Mouse (Mus musculus) forebrain, embryonic 15.5 days (tissue): ENCODE results near the gene Secisbp2. TPM values are rescaled to one million over a fixed set of nuclear protein-coding genes. Genes with fewer than 3 reads are reported as not detected.

Source experiments
- ATAC-seq: fragments of 200-750 bp; cut with Nextera tagmentation; replicated peaks from 2 replicates; pipeline ENCODE4 v1.8.0; 2017; ENCODE audit warnings: mild to moderate bottlenecking, moderate TSS enrichment, moderate library complexity
- H3K27ac ChIP-seq: fragments of 300-500 bp; sonication (generic); replicated peaks from 2 replicates; pipeline ENCODE4 v1.5.1; 2015; ENCODE audit warnings: mild to moderate bottlenecking, inconsistent platforms
- H3K27me3 ChIP-seq: fragments of 300-500 bp; sonication (generic); 2 replicates; pipeline ENCODE4 v1.6.1; 2015; ENCODE audit warnings: inconsistent platforms
- H3K36me3 ChIP-seq: fragments of 300-500 bp; sonication (generic); 2 replicates; pipeline ENCODE4 v1.6.1; 2015; ENCODE audit warnings: mild to moderate bottlenecking, inconsistent platforms
- H3K4me1 ChIP-seq: fragments of 300-500 bp; sonication (generic); 2 replicates; pipeline ENCODE4 v1.6.1; 2015; ENCODE audit warnings: inconsistent platforms
- H3K4me2 ChIP-seq: fragments of 300-500 bp; sonication (generic); replicated peaks from 2 replicates; pipeline ENCODE4 v1.6.1; 2015; ENCODE audit warnings: mild to moderate bottlenecking, inconsistent platforms
- H3K4me3 ChIP-seq: fragments of 300-500 bp; sonication (generic); 2 replicates; pipeline ENCODE4 v1.5.1; 2015; ENCODE audit warnings: mild to moderate bottlenecking, inconsistent platforms
- H3K9ac ChIP-seq: fragments of 300-500 bp; sonication (generic); replicated peaks from 2 replicates; pipeline ENCODE4 v1.6.1; 2015; ENCODE audit warnings: mild to moderate bottlenecking, inconsistent platforms
- H3K9me3 ChIP-seq: fragments of 300-500 bp; sonication (generic); 2 replicates; pipeline ENCODE4 v1.6.1; 2016; ENCODE audit warnings: inconsistent platforms
- WGBS: fragments of 180-500 bp; shearing (Covaris S2); methylation state at CpG from one replicate; pipeline ENCODE4 v1.1.7; 2015; ENCODE audit warnings: mixed read lengths; 5-methylcytosine and 5-hydroxymethylcytosine counted together
- polyA plus RNA-seq: library from polyadenylated mRNA; unstranded; fragments of >200 nt; fragmentation: Nextera tagmentation; extraction: Ambion mirVana; gene quantifications from 2 replicates; pipeline ENCODE4 v1.2.1, GENCODE M21; 2015

The Secisbp2 gene
- polyA plus RNA-seq, 1 experiment from 2014 or later: 33.3 TPM

- 70% methylated on average over 4 of the region's 4 CpGs for WGBS
- Histone ChIP-seq H3K36me3 (peaks cover 73% of the 10 kb centered on the region), H3K27ac (no peak overlapping the region), H3K4me1 (no peaks in the 10 kb centered on the region), H3K9ac (no peak overlapping the region), H3K4me2 (no peak overlapping the region), H3K27me3 (no peaks in the 10 kb centered on the region), H3K9me3 (no peaks in the 10 kb centered on the region), H3K4me3 (no peak overlapping the region)
- ATAC-seq: no peak
Measured at GRCm38 (mm10) chr13:51676641-51677040, 25.1 kb downstream of the Secisbp2 start.

- WGBS: 97% methylated on average over 12 of the region's 12 CpGs
- no peak overlapping the region for H3K4me2 ChIP-seq
- no peak overlapping the region for H3K9ac ChIP-seq
Measured at GRCm38 (mm10) chr13:51677041-51677440, 25.5 kb downstream of the Secisbp2 start.

GRCm38 (mm10) chr13:51677630-51678185, 26.2 kb downstream of the Secisbp2 start:
- WGBS: 85% methylated on average over 7 of the region's 7 CpGs
- H3K4me3 ChIP-seq: no peak overlapping the region
- peak; percentile 36; the same call in 1 of the 2 replicates for ATAC-seq
- H3K9me3 ChIP-seq: no peaks in the 10 kb centered on the region
- no peaks in the 10 kb centered on the region for H3K27me3 ChIP-seq
- H3K4me2 ChIP-seq: no peak overlapping the region
- H3K36me3 ChIP-seq: peaks cover 81% of the 10 kb centered on the region
- no peak overlapping the region for H3K9ac ChIP-seq
- no peak overlapping the region for H3K27ac ChIP-seq
- H3K4me1 ChIP-seq: no peaks in the 10 kb centered on the region

More at GRCm38 (mm10) chr13:51677041-51677440, 25.5 kb downstream of the Secisbp2 start:
- H3K4me1 ChIP-seq: no peaks in the 10 kb centered on the region
- H3K9me3 ChIP-seq: no peaks in the 10 kb centered on the region
- H3K27me3 ChIP-seq: no peaks in the 10 kb centered on the region
- H3K36me3 ChIP-seq: peaks cover 75% of the 10 kb centered on the region
- no peak overlapping the region for H3K27ac ChIP-seq
- no peak overlapping the region for H3K4me3 ChIP-seq
- ATAC-seq: no peak

DNA sequence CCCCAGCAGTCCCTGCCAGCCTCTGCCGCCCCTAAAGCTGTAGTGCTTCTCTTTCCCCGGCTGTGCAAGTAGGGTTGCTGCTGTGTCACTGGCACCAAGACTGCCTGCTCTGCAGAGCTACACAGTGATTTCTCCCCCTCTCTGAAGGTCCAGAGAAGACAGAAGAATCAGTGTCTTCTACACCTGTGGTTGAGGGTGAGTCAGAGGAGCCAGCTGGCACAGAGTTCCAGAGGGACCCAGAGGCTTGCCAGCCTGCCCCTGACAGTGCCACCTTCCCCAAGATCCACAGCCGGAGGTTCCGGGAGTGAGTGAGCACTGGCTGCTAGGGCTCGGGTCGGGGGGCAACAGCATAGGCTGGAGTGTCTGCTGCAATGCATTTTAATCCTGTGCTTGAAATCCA, 27.2 kb downstream of the Secisbp2 start:
- H3K4me2 ChIP-seq: no peak overlapping the region
- no peaks in the 10 kb centered on the region for H3K27me3 ChIP-seq
- no peak for ATAC-seq
- no peak overlapping the region for H3K27ac ChIP-seq
- H3K9me3 ChIP-seq: no peaks in the 10 kb centered on the region
- H3K9ac ChIP-seq: no peak overlapping the region
- 88% methylated on average over 6 of the region's 6 CpGs for WGBS
- H3K4me1 ChIP-seq: no peaks in the 10 kb centered on the region
- no peak overlapping the region for H3K4me3 ChIP-seq
- peaks cover 83% of the 10 kb centered on the region for H3K36me3 ChIP-seq

DNA sequence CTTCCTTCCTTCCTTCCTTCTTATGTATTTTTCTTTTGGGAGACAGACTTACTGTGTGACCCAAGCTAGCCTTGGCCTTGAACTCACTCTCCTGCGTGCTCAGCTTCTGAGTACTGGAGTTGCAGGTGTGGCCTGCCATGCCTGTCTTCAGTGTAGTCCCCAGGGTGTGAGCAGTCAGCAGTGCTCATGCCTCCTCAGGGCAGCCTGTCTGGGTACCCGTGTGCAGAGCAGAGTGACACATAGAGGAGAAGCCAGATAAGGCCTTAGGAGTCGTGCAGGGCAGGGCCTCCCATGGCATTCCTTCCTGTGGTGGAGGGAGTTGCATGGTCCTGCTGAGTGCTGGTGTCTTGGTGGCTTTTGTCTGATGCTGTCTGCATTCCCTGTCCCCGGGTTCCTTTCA, 27.8 kb downstream of the Secisbp2 start:
- no peak overlapping the region for H3K4me3 ChIP-seq
- H3K4me1 ChIP-seq: no peaks in the 10 kb centered on the region
- H3K9ac ChIP-seq: no peak overlapping the region
- peaks cover 80% of the 10 kb centered on the region for H3K36me3 ChIP-seq
- ATAC-seq: no peak
- 85% methylated on average over 4 of the region's 4 CpGs for WGBS
- H3K27me3 ChIP-seq: no peaks in the 10 kb centered on the region
- no peak overlapping the region for H3K27ac ChIP-seq
- H3K9me3 ChIP-seq: no peaks in the 10 kb centered on the region
- H3K4me2 ChIP-seq: no peak overlapping the region

GRCm38 (mm10) chr13:51681076-51681475, 29.6 kb downstream of the Secisbp2 start:
- Histone ChIP-seq H3K4me3 (no peak overlapping the region), H3K4me1 (no peaks in the 10 kb centered on the region), H3K9me3 (no peaks in the 10 kb centered on the region), H3K9ac (no peak overlapping the region), H3K36me3 (peaks cover 77% of the 10 kb centered on the region), H3K4me2 (no peak overlapping the region), H3K27me3 (no peaks in the 10 kb centered on the region), H3K27ac (no peak overlapping the region)
- 94% methylated on average over 5 of the region's 5 CpGs for WGBS
- no peak for ATAC-seq

GRCm38 (mm10) chr13:51681634-51682033, 30.1 kb downstream of the Secisbp2 start:
- H3K9me3 ChIP-seq: no peaks in the 10 kb centered on the region
- peaks cover 77% of the 10 kb centered on the region for H3K36me3 ChIP-seq
- no peak overlapping the region for H3K27ac ChIP-seq
- WGBS: 94% methylated on average over 8 of the region's 8 CpGs
- no peak for ATAC-seq
- H3K4me2 ChIP-seq: no peak overlapping the region
- no peaks in the 10 kb centered on the region for H3K4me1 ChIP-seq
- H3K27me3 ChIP-seq: no peaks in the 10 kb centered on the region
- H3K4me3 ChIP-seq: no peak overlapping the region
- H3K9ac ChIP-seq: no peak overlapping the region

DNA sequence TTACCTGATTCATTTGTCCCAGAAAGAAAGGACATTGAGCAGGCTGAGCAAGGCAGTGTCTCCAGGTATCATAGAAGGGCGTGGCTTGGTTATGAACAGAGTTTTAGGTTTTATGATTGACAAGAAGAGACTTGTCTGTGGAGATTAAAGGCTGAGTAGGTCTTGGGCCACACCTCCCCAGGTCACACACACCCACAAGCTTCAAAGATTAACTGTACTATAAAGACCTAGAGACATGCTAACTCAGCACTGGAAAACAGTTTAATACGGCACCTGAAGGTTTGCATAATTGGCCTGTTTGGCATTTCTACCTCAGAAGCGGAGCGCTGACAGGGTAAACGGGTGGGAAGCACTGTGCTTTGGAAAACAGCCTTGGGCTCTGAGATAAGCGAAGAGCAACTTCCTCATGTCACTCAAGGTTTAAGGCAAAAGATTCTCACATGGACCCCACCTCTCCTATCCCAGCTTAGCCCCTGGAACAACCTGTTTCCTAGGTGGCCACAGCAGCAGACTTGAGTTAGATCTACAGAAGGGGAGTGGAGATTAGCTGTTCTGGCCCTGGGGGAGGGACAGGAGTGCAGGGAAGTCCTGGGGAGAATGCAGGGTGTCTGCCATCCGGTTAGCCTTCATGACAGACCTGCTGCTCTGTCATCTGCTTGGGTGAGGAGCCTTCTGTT, 33.9 kb downstream of the Secisbp2 start:
- peaks cover 61% of the 10 kb centered on the region for H3K36me3 ChIP-seq

DNA sequence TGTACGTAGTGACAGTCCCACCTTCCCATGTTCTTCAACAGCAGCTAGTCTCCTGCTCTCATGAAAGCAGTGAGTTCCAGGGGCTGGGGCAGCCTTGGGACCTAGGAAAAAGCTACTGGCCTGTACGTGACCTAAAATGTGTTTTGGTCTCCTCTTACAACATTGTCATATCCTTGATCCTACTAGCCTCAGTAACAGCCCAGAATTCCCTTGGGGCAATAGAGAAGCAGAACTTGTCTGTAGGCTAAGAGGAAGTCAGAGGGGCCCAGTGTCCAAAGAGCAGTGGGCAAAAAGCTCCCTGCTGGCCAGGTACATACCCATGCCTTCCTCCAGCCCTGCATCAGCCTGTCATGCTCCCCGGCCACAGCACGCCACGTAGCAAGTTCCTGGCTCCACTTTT, 35.5 kb downstream of the Secisbp2 start:
- Histone ChIP-seq H3K4me3 (no peak overlapping the region), H3K4me1 (no peaks in the 10 kb centered on the region), H3K36me3 (peaks cover 46% of the 10 kb centered on the region), H3K9me3 (no peaks in the 10 kb centered on the region), H3K27ac (no peak overlapping the region), H3K9ac (no peak overlapping the region), H3K4me2 (no peak overlapping the region), H3K27me3 (no peaks in the 10 kb centered on the region)
- 97% methylated on average over 5 of the region's 5 CpGs for WGBS
- no peak for ATAC-seq

More for the DNA sequence above, 33.9 kb downstream of the Secisbp2 start:
- no peak overlapping the region for H3K4me2 ChIP-seq
- no peak overlapping the region for H3K4me3 ChIP-seq
- H3K9me3 ChIP-seq: no peaks in the 10 kb centered on the region
- H3K27me3 ChIP-seq: no peaks in the 10 kb centered on the region
- ATAC-seq: no peak
- no peak overlapping the region for H3K27ac ChIP-seq
- 95% methylated on average over 7 of the region's 7 CpGs for WGBS
- H3K4me1 ChIP-seq: no peaks in the 10 kb centered on the region
- no peak overlapping the region for H3K9ac ChIP-seq

DNA sequence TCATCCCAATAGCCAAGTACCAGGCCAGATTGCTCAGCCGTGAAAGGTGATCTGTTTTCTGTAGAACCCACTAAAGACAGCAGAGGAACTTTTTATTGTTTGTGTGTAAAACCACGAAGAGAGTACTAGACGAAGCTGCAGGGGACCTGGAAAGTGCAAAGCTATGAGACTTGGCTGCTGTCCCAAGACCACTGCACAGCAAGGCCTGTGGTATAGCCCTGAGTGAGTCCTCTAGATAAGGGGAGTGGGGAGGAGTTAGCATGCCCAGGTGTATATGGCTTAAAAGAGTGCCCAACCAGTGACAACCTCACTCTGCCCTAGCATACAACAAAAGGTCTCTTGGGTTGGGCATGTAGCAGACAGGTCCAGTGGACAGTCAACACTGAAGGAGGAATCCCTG, 37.2 kb downstream of the Secisbp2 start:
- no peaks in the 10 kb centered on the region for H3K4me1 ChIP-seq
- ATAC-seq: no peak
- no peak overlapping the region for H3K9ac ChIP-seq
- H3K36me3 ChIP-seq: peaks cover 30% of the 10 kb centered on the region
- H3K4me3 ChIP-seq: no peak overlapping the region
- H3K9me3 ChIP-seq: no peaks in the 10 kb centered on the region
- no peak overlapping the region for H3K27ac ChIP-seq
- H3K4me2 ChIP-seq: no peak overlapping the region
- H3K27me3 ChIP-seq: no peaks in the 10 kb centered on the region
- 40% methylated on average over 3 of the region's 3 CpGs for WGBS

- Histone ChIP-seq H3K4me2 (no peak overlapping the region), H3K4me1 (no peaks in the 10 kb centered on the region), H3K9ac (no peak overlapping the region), H3K4me3 (no peak overlapping the region), H3K36me3 (peaks cover 5% of the 10 kb centered on the region; the same call in 1 of the 2 replicates), H3K27ac (no peak overlapping the region), H3K9me3 (no peaks in the 10 kb centered on the region), H3K27me3 (no peaks in the 10 kb centered on the region)
- no peak for ATAC-seq
Measured at GRCm38 (mm10) chr13:51696481-51696880, 45.0 kb downstream of the Secisbp2 start.

DNA sequence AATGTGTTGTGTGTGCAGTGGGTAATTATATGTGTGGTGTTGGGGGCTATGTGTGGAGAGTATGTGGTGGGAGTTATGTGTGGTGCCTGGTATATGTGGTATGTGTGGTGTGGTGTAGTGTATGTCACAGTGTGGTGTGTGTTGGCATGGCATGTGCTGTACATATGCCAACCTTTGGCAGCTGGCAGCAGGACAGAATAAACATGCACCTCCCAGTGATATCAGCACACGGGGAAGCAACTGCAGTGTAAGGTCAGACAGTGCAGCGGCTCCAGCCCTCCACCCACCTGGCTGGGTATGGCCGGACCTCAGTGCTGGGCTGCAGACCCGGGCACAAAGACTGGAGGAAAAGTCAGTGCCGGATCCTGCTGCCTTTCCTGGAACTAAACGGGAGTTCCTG, 46.0 kb downstream of the Secisbp2 start:
- WGBS: 87% methylated on average over 6 of the region's 6 CpGs
- Histone ChIP-seq H3K4me2 (no peak overlapping the region), H3K4me3 (no peak overlapping the region), H3K27ac (no peak overlapping the region), H3K9me3 (no peaks in the 10 kb centered on the region), H3K4me1 (no peaks in the 10 kb centered on the region), H3K9ac (no peak overlapping the region), H3K27me3 (no peaks in the 10 kb centered on the region), H3K36me3 (peaks cover 5% of the 10 kb centered on the region; the same call in 1 of the 2 replicates)
- no peak for ATAC-seq

DNA sequence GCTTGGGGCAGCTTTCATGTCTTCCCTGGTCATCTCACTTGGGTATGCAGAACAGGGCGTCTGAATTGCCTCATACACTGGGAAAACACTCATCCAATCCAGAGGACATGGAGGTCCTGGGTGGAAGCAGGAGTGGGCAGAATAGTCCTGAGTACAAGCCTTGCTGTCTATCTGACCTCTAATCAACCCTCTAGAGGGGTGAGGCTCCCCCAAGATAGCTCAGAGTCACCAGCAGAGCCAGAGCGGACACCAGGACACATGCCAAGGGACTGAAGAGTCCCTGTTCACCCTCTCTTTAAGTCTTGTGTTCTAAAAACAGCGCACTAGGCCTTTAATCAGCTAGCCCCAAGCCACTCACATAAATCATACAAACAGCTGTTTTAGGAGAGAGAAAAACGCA, 46.4 kb downstream of the Secisbp2 start:
- no peak overlapping the region for H3K4me3 ChIP-seq
- H3K36me3 ChIP-seq: peaks cover 5% of the 10 kb centered on the region; the same call in 1 of the 2 replicates
- H3K4me1 ChIP-seq: no peaks in the 10 kb centered on the region
- 83% methylated on average over 4 of the region's 4 CpGs for WGBS
- H3K9me3 ChIP-seq: no peaks in the 10 kb centered on the region
- no peak for ATAC-seq
- H3K27me3 ChIP-seq: no peaks in the 10 kb centered on the region
- no peak overlapping the region for H3K4me2 ChIP-seq
- H3K27ac ChIP-seq: no peak overlapping the region
- no peak overlapping the region for H3K9ac ChIP-seq
